ENCODE assay signal across 14 mouse cellular contexts in the genomic region with DNA sequence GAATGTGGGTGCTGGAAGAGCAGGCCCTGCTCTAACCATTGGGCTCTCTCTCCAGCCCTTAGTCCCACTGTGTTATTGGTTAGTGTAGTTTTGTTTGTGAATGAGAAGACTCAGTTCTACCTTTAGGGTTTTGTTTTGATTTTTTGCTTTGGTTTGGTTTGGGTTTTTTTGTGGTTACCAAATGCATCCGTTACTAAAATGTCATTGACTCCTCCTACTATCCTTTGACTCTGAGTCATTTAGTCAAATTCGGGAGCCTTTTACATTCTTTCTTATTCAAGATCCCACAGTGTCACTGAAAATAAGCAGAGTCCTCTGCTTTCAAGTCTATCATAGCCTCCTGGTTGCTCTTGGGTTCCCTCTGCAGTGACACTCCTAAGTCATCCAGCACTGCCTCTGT. TPM values are rescaled to one million over a fixed set of nuclear protein-coding genes. Genes with fewer than 3 reads are reported as not detected.
"Had no signal": no experiment of that assay in that cellular context is flagged by ENCODE, and none has a peak within 500 bp of the region (broad histone marks: within the 10 kb centered on the region; RNA-seq: fewer than 3 reads in every experiment).

No protein-coding gene starts in this region.

- H3K9ac ChIP-seq: kidney, embryonic 15.5 days; liver, embryonic 15.5 days; lung, embryonic 14.5 days; midbrain, embryonic 12.5 days; neural tube, embryonic 15.5 days had no signal

- H3K9me3 ChIP-seq: kidney, embryonic 15.5 days; limb, embryonic 10.5 days; liver, embryonic 15.5 days; midbrain, embryonic 12.5 days; neural tube, embryonic 15.5 days had no signal

- H3K4me3 ChIP-seq: kidney, embryonic 15.5 days; left cerebral cortex, adult 2 months; limb, embryonic 10.5 days; liver, embryonic 15.5 days; midbrain, embryonic 12.5 days; neural tube, embryonic 15.5 days had no signal

- H3K27ac ChIP-seq: kidney, embryonic 15.5 days; left cerebral cortex, adult 2 months; limb, embryonic 10.5 days; liver, embryonic 15.5 days; midbrain, embryonic 12.5 days; neural tube, embryonic 15.5 days had no signal

- H3K4me2 ChIP-seq: kidney, embryonic 15.5 days; liver, embryonic 11.5 days; liver, embryonic 15.5 days; lung, embryonic 14.5 days; midbrain, embryonic 12.5 days; neural tube, embryonic 15.5 days had no signal

- H3K27me3 ChIP-seq: kidney, embryonic 15.5 days; liver, embryonic 15.5 days; midbrain, embryonic 12.5 days; neural tube, embryonic 15.5 days had no signal

- DNase-seq: kidney, adult 18-20 months; kidney, postnatal 14 days; lung, embryonic 14.5 days; lung, postnatal 10 days; thymus, adult 18-20 months; thymus, postnatal 14 days had no signal

RNA-seq across cellular contexts. Expression of a gene that starts 55.4 kb away (rescaled TPM):
- total RNA-seq: megakaryocyte-erythroid progenitor cell, adult 5-6 weeks had no signal
